Mouse (Mus musculus) testis, adult 2 months (tissue): ENCODE measurements around the gene Lin52. TPM values are rescaled to one million over a fixed set of nuclear protein-coding genes. Genes with fewer than 3 reads are reported as not detected.

Experiments
- H3K27ac ChIP-seq: fragments of 200-500 bp; 2 replicates; pipeline ENCODE4 v1.5.1; 2012; ENCODE audit warnings: low read depth, low read length; ENCODE audit not compliant: control insufficient read depth, insufficient read depth
- H3K27me3 ChIP-seq: fragments of 200-500 bp; 2 replicates; pipeline ENCODE4 v1.6.1; 2012; ENCODE audit warnings: mild to moderate bottlenecking, low read length, moderate library complexity; ENCODE audit not compliant: control insufficient read depth, insufficient read depth
- H3K36me3 ChIP-seq: fragments of 200-500 bp; 2 replicates; pipeline ENCODE4 v1.6.1; 2012; ENCODE audit warnings: mild to moderate bottlenecking, low read length; ENCODE audit not compliant: control insufficient read depth, insufficient read depth
- H3K4me1 ChIP-seq: fragments of 200-500 bp; 2 replicates; pipeline ENCODE4 v1.6.1; 2012; ENCODE audit warnings: low read length; ENCODE audit not compliant: control insufficient read depth, insufficient read depth
- H3K4me3 ChIP-seq: fragments of 200-500 bp; 2 replicates; pipeline ENCODE4 v1.5.1; 2012; ENCODE audit warnings: low read depth, mild to moderate bottlenecking, low read length, moderate library complexity, mixed read lengths; ENCODE audit not compliant: control insufficient read depth
- CTCF ChIP-seq: fragments of 200-500 bp; IDR thresholded peaks from 2 replicates; pipeline ENCODE4 v1.5.1; 2012; ENCODE audit warnings: low read depth, mild to moderate bottlenecking, inconsistent platforms, low read length, moderate library complexity; ENCODE audit not compliant: control insufficient read depth, insufficient read depth, insufficient replicate concordance
- POLR2A ChIP-seq: fragments of 200-500 bp; IDR thresholded peaks from 2 replicates; pipeline ENCODE4 v1.6.1; 2012; ENCODE audit warnings: low read depth, mild to moderate bottlenecking, inconsistent platforms, low read length, moderate library complexity; ENCODE audit not compliant: control insufficient read depth
- polyA plus RNA-seq: library from polyadenylated mRNA; depleted of rRNA; stranded (reverse); fragments of >200 nt; gene quantifications from 2 replicates; pipeline ENCODE4 v1.2.3, GENCODE M21; 2012

Lin52 gene
- polyA plus RNA-seq, 1 experiment = 26.5 TPM

GRCm38 (mm10) chr12:84449887-84450286, 1.3 kb upstream of the Lin52 start:
- Histone ChIP-seq H3K36me3 (no peaks in the 10 kb centered on the region), H3K4me1 (peaks cover 4% of the 10 kb centered on the region), H3K27ac (no peak overlapping the region), H3K27me3 (no peaks in the 10 kb centered on the region), H3K4me3 (peak overlapping the region; percentile 93)
- no peak for TF ChIP-seq POLR2A
- TF ChIP-seq CTCF = no peak

GRCm38 (mm10) chr12:84450351-84450717, 888 bp upstream of the Lin52 start:
- Histone ChIP-seq H3K27ac (peak overlapping the region; percentile 91), H3K36me3 (no peaks in the 10 kb centered on the region), H3K4me1 (peaks cover 4% of the 10 kb centered on the region), H3K4me3 (peak overlapping the region; percentile 93), H3K27me3 (no peaks in the 10 kb centered on the region)
- no peak for TF ChIP-seq POLR2A
- TF ChIP-seq CTCF = no peak

GRCm38 (mm10) chr12:84451801-84452200, 579 bp downstream of the Lin52 start:
- H3K4me1 ChIP-seq = peaks cover 4% of the 10 kb centered on the region
- peak overlapping the region; percentile 91 for H3K27ac ChIP-seq
- TF ChIP-seq POLR2A (no peak), CTCF (no peak)
- H3K27me3 ChIP-seq = no peaks in the 10 kb centered on the region
- H3K36me3 ChIP-seq = no peaks in the 10 kb centered on the region
- peak overlapping the region; percentile 93 for H3K4me3 ChIP-seq

GRCm38 (mm10) chr12:84456911-84457310, 5.7 kb downstream of the Lin52 start:
- peaks cover 5% of the 10 kb centered on the region for H3K36me3 ChIP-seq
- H3K4me1 ChIP-seq = no peaks in the 10 kb centered on the region
- H3K4me3 ChIP-seq = no peak overlapping the region
- no peak for TF ChIP-seq POLR2A
- TF ChIP-seq CTCF = no peak
- no peak overlapping the region for H3K27ac ChIP-seq
- H3K27me3 ChIP-seq = no peaks in the 10 kb centered on the region

- H3K27ac ChIP-seq = no peak overlapping the region
- H3K4me1 ChIP-seq = no peaks in the 10 kb centered on the region
- no peaks in the 10 kb centered on the region for H3K27me3 ChIP-seq
- TF ChIP-seq CTCF = no peak
- no peak for TF ChIP-seq POLR2A
- no peak overlapping the region for H3K4me3 ChIP-seq
- H3K36me3 ChIP-seq = peaks cover 5% of the 10 kb centered on the region
Measured at GRCm38 (mm10) chr12:84459845-84460244, 8.6 kb downstream of the Lin52 start.

GRCm38 (mm10) chr12:84461416-84461815, 10.2 kb downstream of the Lin52 start:
- Histone ChIP-seq H3K27me3 (no peaks in the 10 kb centered on the region), H3K36me3 (peaks cover 5% of the 10 kb centered on the region), H3K4me3 (no peak overlapping the region), H3K4me1 (no peaks in the 10 kb centered on the region), H3K27ac (no peak overlapping the region)
- TF ChIP-seq CTCF (no peak), POLR2A (no peak)

- Histone ChIP-seq H3K4me3 (no peak overlapping the region), H3K36me3 (peaks cover 5% of the 10 kb centered on the region), H3K27me3 (no peaks in the 10 kb centered on the region), H3K4me1 (no peaks in the 10 kb centered on the region), H3K27ac (no peak overlapping the region)
- TF ChIP-seq POLR2A = no peak
- no peak for TF ChIP-seq CTCF
Measured at GRCm38 (mm10) chr12:84462856-84463255, 11.6 kb downstream of the Lin52 start.

GRCm38 (mm10) chr12:84468701-84469100, 17.5 kb downstream of the Lin52 start:
- no peaks in the 10 kb centered on the region for H3K27me3 ChIP-seq
- no peaks in the 10 kb centered on the region for H3K4me1 ChIP-seq
- no peak overlapping the region for H3K27ac ChIP-seq
- no peak for TF ChIP-seq CTCF
- no peak for TF ChIP-seq POLR2A
- no peak overlapping the region for H3K4me3 ChIP-seq
- no peaks in the 10 kb centered on the region; the same call in 1 of the 2 replicates for H3K36me3 ChIP-seq
